Mouse (Mus musculus) CD4-positive naive resting alpha-beta T cell, adult 57 days (primary cell): ENCODE results near the gene Obox5. TPM values are rescaled to one million over a fixed set of nuclear protein-coding genes. Genes with fewer than 3 reads are reported as not detected.

Experiments
- total RNA-seq: library from RNA; stranded (reverse); gene quantifications from one replicate; pipeline ENCODE4 v1.2.4, GENCODE M21; 2023

The Obox5 gene
- total RNA-seq = not detected

DNA sequence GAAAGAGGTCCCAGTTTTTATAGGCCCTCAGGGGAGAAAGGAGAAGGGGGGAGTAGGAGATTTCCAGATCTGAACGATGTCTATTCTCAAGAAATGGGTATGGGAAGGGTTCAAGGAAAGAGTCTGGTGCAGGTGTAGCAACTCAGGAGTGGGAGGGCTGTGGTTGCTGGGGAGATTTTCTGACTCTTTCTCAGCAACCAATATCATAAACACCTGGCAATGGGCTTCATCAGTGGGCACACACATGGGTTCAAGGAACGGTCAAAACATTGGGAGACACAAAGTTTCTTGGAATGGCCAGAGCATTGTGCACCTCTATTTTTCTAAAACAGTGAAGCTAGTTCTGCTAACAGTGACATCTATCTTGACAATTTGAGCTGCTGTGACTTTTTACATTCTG lies at the start of gene Obox5:
Gene Obox5, plus strand, starts transcription at position 301 of the 400 bp plus-strand sequence.

Other genes starting within 250 kb of the Obox5 start
- not detected for gene Obox3, start 110.2 kb upstream of the Obox5 start, total RNA-seq
- gene Obox6, start 89.5 kb downstream of the Obox5 start, total RNA-seq = not detected
- not detected for gene Crx, start 129.8 kb downstream of the Obox5 start, total RNA-seq
- gene Crxos, start 132.5 kb downstream of the Obox5 start, total RNA-seq = not detected
- 217 TPM for gene Selenow, start 172.3 kb downstream of the Obox5 start, total RNA-seq
- 480 TPM for gene Nop53, start 195.9 kb downstream of the Obox5 start, total RNA-seq
- gene Ehd2, start 217.4 kb downstream of the Obox5 start, total RNA-seq = 1.7 TPM